Mouse (Mus musculus): ENCODE results near the gene Mef2d.

Mef2d gene

DNA sequence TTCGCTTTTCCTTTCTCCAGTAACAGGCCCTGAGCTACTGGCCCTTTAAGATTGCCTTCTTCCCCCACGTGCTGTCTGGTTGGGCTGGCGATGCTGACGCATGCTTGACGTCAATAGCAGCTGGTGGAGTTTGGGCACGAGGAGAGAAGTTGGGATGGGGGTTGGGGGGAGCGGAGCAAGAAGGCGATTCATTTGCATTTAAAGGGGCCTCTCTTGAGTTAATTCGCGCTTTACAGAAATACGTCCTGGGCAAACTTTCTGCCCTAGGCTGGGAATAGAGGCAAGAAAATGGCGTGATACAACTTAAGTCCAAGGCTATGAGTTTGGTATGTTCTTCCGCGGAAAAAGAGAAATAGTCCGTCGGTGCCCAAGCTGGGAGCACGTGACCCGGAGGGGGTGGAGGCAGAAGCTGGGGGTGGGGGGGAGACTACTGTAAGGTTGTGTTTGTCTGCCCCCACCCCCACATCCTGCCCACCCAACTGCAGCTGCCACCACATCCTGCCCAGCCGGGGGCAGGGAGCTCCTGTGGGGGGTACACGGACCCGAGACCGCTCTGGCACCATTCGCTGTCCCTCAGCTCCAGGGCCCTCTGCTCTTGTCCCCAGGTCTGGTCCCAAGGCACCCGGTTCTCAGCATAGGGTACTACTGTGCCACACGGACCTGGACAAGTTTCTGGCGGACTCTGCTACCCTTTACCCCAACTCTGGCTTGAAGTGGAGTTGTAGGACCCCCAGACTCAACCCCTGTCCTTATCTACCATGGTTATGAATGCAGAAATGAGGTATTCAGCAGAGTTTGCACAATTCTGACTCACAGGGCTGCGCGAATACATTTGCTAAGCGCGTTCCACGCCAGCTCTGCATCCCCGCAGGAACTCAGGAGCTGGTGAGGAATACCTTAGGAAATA lies 3.6 kb upstream of the Mef2d start:
- peak; percentile 91 to 96 for DNase-seq

DNA sequence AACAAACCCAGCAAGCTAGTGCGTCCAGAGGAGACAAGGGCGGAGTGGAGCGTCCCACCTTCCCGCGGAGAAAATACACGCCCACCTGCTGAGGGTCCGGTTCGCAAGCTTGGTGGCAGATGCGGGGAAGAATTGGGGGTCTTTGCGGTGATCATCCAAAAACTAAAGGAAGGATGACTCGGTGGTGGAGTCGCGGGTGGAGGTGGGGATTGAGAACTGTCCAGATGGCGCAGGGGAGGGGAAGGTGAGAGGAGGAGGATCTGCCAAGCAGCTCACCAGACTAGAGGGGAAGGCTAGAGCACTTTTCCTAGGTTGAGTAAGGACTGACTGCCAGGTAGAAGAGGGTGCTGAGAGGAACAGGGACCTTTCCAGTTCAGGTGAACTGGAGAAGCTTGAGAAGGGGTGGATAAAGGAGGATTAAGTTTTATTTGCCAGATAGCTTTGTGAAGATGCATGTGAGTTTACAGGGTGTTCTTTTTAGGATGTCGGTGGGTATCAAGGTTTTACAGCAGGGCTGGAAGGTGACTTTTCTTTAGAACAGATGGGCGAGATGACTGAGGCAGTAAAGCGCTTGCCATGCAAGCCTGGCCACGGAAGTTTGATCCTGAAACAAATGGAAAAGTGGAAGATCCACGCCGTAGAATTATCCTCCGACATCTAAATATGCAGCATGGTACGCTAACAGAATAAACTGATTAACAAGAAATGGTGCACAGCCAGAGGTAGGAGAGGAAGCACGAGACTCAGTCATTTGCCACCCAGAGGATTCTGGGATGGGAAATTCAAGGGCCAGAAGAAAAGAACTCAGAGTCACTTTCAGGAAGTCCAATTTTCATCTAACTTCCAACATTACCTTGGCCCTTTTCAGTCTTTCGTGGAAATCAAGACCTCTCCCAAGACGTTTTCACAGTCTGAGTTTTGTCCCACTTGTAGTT lies 2.7 kb upstream of the Mef2d start:
- DNase-seq = peak; percentile 54 to 69

DNA sequence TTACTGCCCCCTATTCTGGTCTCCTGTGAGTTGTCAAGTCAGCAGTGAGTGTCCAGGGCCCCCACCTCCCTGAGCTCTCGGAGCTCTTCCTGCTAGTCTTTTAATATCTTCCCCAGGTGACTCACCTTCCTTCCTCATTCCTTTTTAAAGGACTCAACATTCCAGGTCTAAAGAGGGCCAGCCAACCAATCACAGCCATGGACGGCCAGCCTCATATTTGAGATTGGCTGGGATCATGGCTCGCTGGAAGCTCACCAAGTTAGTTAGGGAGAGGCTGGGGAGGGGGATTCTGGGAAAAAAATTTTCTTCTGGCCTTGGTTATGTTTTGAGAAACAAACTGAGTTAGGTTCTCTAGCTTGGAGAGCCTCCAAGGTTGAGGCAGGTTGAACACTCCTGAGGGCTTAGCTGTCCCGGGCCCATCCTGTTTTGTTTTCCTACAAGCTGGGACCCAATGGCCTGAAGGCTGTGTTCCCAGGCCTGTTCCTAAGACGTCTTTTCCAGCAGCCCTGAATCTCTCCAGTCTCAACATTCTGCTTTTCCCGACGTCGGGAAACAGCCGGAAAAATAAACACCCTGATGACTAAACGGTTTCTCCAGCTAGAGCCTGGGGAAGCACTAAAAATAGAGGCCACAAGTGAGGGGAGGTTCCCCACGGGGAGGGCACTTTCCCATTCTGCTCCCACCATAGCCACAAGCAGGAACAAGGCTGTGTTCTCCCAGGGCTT lies 1.8 kb upstream of the Mef2d start:
- DNase-seq = peak in 1 of 2 experiments; percentile 18

DNA sequence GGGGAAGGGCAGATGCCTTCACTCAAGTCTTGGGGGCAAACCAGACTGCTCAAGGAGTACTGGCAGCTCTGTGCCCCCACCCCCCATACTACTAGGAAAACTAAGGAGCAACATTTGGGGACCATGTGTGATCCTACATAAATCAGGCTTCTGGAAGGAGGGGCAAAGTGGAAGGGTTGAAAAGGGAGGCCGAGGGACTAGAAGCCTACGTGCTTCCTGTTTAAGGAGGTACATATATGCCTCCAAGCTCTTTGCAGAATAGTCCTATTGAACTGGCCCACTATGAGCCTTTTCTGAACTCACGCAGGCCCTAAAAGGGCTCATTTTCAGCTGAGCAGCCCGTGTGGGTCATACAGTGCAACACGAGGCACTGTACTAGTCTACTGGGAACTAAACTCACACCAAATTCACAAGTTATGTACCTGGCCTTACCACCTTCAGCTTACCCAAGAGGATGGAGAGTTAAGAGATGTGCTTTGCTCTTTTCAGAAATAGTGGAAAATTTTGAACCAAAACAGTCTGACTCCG lies 1.2 kb upstream of the Mef2d start:
- DNase-seq = peak in 1 of 2 experiments; percentile 34

DNA sequence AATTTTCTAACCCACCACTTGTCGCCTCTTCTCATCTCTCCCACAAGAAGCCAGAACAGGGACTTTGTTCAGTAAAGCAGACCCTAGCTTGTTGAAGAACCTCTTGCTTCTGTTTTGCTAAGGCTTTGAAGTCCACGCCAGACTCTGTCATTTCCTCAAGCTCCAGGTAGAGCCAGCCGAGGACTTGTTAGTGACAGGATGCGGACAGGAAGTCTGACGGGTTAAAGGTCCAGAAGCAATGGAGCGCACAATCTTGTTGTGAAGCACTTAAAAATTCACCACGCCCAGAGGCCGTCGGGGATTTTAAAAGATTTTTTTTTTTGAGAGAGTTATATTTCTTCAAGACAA lies 759 bp upstream of the Mef2d start:
- DNase-seq = peak in 1 of 2 experiments; percentile 73

DNA sequence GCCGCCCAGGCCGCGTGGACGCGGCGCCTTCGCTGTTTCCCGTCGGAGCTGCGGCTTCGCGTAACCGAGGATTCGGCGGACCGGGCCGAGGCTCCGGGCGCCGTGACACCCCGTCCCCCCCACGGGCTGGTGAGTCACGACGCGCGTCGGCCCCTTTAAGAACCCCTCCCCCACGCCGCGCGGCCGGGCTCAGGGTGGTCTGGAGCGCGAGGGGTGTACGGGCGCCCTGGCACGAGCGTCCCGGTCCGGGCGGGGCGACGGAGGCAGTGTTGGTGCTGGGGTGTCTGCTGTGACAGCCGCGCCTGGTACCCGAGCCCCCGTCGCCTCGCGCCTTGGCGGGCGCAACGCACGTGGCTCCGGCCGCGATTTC lies 359 bp downstream of the Mef2d start:
- DNase-seq = no peak

DNA sequence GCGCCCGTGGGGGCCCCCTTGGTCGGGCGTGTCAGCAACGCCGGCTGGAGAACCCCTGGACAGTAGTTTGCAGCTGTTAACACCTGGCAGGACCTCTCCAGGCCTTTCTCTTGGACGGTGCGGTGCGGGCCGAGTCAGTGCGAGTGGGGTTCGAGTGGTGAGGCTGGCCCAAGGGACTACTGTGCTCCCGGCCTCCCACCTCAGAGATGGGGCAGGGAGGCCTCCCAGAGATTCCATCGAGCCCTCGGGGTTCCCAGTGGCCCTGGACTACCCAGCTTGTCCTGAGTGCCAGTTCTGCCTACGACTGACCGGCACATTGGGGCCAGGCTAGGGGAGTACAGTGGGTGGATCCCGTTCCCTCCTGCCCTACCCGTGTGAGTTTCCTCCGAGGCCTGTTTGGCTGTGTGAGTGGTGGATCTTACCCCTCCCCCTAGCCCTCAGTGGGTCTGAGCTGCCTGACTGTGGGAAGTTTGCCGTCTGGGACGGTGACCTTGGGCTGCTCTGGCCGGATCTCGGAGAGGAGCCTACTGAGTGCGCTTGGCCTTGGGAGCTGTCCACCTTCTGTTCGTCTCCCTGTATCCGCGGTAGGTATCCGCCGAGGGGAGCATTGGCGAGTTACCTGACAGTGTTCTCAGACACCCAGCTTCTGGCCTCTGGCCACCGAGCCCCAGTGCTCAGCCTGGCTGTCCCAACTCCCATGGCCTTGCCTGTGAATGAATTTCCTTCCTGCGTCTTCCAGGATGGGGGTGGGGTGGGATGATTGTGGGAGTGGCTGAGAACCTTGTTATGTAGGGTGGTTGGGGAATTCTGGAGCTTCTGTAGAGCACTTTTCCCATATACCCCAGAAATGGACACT lies 972 bp downstream of the Mef2d start:
- DNase-seq = peak in 1 of 2 experiments; percentile 62

DNA sequence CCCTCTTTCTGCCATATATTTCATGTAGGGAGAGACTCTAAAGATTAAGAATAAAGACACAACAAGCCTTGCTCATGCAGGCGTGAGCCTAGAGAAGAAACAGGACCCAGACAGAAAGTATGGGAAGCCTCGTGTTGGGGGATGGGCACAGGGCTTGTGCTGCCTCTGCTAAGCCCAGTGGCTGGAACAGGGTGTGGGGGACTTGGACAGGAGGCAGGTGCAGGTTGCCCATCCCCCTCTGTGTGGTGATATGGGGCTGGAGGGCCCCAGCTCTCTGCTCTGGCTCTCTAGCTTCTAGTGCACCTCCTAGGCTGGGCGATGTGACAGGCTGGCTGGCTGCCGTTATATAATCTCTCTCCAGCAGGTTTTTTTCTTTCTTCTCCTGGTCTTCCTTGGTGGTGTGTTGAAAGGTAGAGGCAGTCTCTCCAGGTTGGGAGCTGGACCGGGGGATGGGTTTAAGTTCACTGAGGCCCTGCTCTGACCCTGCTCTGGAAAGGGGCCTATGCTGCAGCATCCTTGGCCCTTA lies 1.9 kb downstream of the Mef2d start:
- peak in 1 of 2 experiments; percentile 60 for DNase-seq

DNA sequence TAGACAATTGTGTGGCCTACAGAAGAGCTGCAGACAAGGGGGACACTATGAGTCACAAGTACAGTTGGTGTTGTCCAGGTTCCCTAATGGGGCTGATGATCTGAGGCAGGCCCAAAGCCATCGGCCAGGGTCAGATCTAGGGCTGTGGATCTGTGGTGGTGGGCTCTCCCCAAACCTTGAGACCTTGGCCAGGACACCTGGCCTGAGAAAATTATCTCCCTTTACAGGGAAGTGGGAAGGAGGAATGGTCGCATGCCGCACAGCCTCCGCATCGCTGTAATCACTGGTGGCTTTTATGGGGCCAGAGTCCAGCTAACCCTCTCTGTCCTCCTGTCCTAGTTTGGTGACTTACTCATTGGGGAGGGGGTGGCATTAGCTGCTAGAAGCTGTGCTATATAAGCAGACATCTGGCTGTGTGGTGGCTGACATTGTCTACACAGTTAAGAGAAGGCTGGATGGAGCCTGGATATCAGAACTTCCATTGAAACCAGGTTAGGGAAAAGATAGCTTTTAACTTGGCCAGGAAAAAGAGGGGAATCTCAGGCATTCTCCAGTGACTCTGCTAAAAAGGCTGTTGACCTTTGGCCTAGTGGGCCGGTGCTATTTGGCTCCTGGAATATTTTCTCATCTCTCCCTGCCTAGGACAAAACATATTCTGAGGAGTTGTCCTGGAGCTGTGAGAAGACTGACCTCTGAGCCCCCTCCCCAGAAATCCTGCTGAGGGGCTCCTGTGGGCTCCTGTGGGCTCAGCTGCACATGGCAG lies 2.7 kb downstream of the Mef2d start:
- DNase-seq = no peak

DNA sequence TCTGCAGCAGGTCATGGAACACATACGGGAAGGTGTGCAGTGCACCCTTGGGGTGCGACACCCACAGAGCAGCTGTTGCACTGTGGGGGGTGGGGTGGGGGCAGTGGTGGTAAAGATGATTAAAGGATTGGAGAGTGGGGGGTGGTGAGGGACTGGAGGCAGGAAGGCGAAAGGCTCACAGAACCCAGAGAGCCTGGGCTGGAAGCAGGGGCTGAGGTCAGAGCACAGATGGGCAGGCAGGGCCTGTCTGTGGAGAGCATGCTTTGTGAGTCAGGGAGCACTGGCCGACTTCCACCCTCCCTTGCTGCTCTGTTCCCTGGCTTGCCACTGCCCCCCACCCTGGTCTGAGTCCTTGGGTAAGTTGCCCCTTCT lies 3.2 kb downstream of the Mef2d start:
- peak in 1 of 2 experiments; percentile 63 for DNase-seq

DNA sequence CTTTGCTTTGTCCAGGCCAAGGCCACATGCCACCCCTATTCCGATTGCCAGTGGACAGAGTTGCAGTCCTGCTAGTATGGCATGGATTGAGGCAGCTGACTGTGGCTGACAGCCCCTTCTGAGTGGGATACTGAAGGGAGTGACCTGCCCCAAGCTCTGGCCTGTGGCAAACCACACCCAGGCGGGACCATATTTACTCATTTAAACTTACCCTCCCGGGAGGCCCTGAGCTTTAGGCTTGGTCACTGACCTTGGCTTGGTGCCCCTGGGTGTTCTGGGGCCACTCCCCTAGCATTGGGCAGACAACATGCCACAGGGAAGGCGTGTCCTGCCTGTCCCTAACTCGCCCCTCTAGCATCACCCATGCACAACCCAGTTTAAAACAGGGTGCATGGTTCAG lies 3.8 kb downstream of the Mef2d start:
- peak in 1 of 2 experiments; percentile 22 for DNase-seq

DNA sequence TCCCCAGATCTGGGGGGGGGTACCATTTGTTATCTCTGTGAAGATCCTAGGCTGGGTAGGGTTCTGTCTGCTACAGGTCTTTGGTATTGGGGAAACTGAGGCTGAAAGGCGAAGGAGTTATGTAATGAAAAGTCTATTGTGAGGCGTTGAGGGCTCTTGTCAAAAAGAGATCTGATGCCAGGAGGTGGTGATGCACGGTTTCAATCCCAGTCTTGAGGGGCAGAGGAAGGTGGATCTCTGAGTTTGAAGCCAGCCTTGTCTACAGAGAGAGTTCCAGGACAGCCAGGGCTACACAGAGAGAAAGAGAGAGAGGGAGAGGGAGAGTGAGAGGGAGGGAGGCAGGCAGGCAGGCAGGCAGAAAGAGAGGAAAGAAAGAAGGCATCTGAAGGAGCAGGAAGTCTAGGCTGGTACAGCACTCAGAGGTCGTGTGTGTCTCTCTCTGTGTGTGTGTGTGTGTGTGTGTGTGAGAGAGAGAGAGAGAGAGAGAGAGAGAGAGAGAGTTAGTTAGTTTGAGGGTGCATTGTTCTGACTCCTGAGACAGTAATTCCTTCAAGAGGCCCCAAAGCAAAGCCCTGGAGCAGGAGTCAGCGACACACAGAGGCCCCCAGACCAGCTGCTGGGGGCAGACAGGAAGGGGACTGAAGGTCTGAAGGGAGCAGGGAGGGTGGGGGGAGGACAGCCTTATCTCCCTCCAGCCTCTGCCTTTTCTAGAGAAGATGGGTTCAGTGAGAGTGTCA lies 4.4 kb downstream of the Mef2d start:
- peak in 1 of 2 experiments; percentile 30 for DNase-seq

DNA sequence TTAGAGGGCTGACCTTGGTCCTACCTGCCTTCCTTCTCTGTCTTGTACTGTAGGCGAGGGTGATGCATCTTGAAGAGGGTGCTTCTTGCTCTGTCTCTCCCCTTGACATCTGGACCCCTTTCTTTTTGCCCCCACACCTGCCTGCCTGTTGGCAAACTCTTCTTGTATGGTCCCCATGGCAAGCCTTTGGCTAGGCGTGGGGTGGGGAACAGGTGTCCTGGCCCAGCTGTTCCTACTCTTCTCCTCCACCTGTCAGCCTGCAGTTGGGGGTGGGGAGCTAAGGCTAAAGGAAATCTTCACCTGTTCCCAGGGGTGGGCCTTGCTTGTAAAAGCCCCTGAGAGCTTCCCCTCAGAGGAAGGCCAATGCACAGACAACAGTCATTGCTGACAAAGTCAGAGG lies 5.3 kb downstream of the Mef2d start:
- DNase-seq = peak; percentile 63 to 75

DNA sequence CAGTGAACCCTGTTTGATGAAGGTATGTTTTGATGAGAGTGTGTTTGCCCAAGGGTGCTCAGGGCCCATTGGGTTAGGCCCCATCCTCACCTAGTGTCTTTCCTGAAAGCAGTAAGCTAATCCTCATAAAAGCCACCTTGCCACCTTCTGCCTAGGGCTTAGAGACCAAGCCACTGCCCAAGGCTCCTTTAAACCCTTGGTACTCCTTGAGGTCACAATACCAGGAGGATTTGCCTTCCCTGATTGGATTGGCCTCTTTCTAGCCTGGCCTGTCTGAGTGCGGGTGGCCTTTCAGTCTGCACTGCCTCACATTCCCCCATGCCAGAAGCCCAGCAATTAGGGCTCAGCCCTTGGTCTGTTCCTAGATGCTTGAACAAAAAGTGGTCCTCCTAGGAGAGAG lies 5.7 kb downstream of the Mef2d start:
- no peak for DNase-seq

DNA sequence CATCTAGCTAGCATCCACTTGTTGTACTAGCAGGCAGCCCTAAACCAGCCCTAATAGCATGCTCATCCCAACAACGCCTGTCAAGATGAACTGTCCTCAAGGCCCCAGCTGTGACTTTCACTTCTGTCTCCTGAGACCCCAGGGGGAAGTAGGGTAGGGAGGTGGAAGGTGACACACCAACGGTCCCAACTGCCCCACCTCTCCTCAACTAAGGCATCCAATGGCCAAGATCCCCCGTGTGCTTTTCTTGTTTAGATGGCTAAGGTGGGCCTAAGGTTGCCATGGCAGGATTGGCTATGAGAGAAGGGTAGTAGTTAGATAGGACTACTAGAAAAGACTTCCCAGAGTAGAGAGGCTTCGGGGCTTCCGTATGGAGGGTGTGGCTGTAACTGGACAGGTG lies 6.2 kb downstream of the Mef2d start:
- DNase-seq = peak in 1 of 2 experiments; percentile 17

DNA sequence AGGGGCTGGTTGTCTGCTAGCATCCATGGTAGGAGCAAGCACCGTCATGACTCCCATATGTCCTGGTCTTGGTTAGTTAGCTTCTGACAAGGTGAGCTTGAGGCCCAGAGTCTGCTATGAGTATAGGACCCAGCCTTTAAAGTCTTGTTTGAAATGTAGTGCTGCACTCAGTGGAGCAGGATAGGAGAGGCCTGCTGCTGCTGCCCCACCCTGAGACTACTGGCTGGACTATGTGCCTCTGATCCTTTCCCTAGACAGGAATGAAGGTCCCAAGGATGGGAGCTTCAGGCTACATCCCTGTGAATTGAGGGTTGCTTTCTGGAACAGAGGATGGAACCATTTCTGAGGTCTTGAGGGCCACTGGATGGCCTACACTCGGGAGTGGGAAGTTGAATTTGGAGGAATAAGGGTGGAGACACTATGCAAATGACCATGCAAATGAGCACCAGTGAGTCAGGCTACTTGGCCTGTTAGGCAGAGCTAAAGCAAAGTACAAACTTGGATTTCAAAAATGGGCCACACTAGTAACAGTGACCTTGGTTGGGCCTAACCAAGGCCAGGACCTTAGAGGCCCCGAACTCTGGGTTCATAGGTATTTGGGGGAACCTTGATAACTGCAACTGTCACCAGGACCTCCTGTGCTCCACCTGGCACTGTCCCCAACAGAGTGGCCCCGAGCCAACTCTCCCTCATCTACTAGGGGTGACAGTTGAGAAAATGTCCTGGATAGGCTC lies 6.8 kb downstream of the Mef2d start:
- DNase-seq = no peak

DNA sequence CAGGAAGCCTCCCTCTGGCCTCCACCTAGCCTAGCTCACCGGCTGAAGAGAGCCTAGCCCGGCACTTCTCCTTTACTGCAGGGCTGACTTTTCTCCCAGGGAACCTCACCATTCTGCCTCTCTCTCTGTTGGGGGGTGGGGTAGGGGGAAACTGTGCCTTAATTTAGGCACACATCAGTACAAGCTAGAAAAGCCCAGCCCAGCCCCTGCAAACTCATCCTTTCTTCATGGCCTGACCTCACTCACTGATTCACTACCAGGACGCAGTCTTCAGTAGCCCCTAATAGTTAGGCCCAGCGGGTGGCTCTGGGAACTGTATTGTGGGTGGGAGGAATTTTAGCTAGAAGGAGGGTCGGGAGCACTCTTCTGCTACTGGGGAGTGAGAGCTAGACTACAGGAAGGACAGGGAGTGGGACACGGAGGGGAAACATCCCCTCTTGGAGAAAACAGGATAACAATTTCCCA lies 7.4 kb downstream of the Mef2d start:
- DNase-seq = no peak

DNA sequence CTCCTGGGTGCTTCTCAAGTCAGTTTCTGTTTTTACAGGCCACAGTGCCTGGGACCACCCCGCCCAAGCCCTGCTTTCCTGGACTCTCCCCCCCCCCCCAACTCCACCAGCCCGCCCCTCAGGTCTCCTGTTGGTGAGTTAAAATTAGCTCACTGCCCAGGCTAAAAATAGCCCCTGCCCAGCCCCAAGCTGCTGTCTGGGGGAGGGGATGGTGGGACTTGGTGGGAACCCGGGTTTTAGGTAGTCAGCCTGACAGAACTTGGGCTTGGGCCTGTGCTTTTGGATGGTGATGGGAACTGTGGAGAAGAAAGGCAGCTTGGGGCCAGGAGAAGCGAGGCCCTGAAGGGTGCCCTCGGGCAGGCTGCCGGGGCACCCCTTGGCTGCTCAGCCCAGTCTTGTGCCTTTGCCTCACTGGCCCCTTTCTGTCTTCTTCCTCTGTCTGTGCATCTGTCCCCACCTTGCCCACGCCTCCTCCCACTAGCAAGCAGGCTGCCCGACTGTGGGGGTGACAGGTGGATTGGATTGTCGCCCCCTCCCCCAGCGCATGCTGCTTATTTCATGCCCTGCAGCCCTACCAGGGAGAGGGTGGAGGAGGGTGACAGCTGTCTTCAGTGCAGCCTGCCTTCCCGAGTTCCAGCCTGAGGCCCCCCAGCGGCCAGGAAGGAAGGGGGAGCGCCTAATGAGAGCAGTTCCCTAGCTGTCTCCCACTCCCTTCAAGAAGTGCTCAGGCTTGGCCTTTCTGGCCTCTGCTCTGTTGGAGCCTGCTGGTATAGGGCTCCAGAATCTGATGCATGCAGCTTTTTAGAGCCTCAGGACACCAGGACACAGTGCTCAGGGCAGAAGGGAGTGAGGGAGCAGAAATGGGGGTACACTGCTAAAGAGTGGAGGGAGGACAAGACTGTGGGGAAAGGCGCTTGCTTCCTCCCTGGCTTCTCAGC lies 8.2 kb downstream of the Mef2d start:
- DNase-seq = peak; percentile 36 to 66

All from thymus, adult 18-20 months (tissue).